In the genomic region with DNA sequence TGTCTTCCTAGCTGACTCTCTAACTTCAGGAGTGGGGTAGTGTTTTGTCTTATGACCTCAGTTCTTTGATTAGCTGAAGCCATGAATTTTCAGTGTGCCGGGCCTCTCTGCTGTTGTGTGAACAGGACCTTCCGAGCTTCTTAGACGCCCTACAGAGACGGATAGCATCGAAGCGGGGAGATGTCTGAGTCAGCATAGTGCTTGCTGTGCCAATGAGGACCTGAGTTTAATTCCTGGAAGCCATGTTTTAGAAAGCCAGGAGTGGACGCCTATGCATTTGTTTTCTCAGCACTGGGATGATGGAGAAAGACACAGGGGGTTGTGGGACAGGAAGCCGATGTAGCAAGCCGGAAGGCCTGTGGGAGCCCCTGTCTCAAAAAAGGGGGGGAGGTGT, we compare ENCODE assay signal across 9 mouse cellular contexts.
DNase-seq lines count a peak whose midpoint lies in the region; ATAC-seq lines count a peak whose summit lies in the region.
"Had no signal": no experiment of that assay in that cellular context is flagged by ENCODE, and none has a peak within 500 bp of the region (broad histone marks: within the 10 kb centered on the region; RNA-seq: fewer than 3 reads in every experiment).

No protein-coding gene starts in this region.

- no peaks in the 10 kb centered on the region for H3K36me3 ChIP-seq in kidney, embryonic 14.5 days (ENCODE audit: control insufficient read depth, insufficient read depth, low read length)
- H3K36me3 ChIP-seq in embryonic facial prominence, embryonic 12.5 days: no peaks in the 10 kb centered on the region
- H3K36me3 ChIP-seq in hindbrain, embryonic 13.5 days: no peaks in the 10 kb centered on the region
- no peaks in the 10 kb centered on the region for H3K36me3 ChIP-seq in midbrain, embryonic 16.5 days (ENCODE audit: control insufficient read depth, insufficient read depth, low read length)

- no peak for DNase-seq in kidney, postnatal 10 days
- DNase-seq in adrenal gland, adult 18-20 months (ENCODE audit: low spot score in 2 of 2): no peak
- DNase-seq in frontal cortex, postnatal 25 days (ENCODE audit: low spot score in 2 of 2): no peak

- H3K4me2 ChIP-seq in kidney, embryonic 14.5 days (replicated peaks; ENCODE audit: low read depth, low read length): no peak overlapping the region; the same call in 1 of the 2 replicates
- H3K4me2 ChIP-seq in embryonic facial prominence, embryonic 12.5 days (replicated peaks): no peak overlapping the region
- no peak overlapping the region for H3K4me2 ChIP-seq in hindbrain, embryonic 13.5 days
- H3K4me2 ChIP-seq in midbrain, embryonic 16.5 days (ENCODE audit: low read length): no peak overlapping the region

- no peaks in the 10 kb centered on the region for H3K9me3 ChIP-seq in kidney, embryonic 14.5 days (ENCODE audit: control insufficient read depth, low read length)
- H3K9me3 ChIP-seq in embryonic facial prominence, embryonic 12.5 days: no peaks in the 10 kb centered on the region
- no peaks in the 10 kb centered on the region for H3K9me3 ChIP-seq in hindbrain, embryonic 13.5 days
- H3K9me3 ChIP-seq in midbrain, embryonic 16.5 days (replicated peaks; ENCODE audit: control insufficient read depth, low read length, poor library complexity, severe bottlenecking): no peaks in the 10 kb centered on the region

- no peak overlapping the region for H3K4me3 ChIP-seq in kidney, embryonic 14.5 days (ENCODE audit: low read length)
- H3K4me3 ChIP-seq in embryonic facial prominence, embryonic 12.5 days: no peak overlapping the region
- no peak overlapping the region for H3K4me3 ChIP-seq in hindbrain, embryonic 13.5 days
- no peak overlapping the region for H3K4me3 ChIP-seq in midbrain, embryonic 16.5 days (ENCODE audit: low read depth, low read length)
- H3K4me3 ChIP-seq: layer of hippocampus, adult 2 months had no signal

- ATAC-seq in kidney, embryonic 14.5 days (ENCODE audit: low FRiP score, low TSS enrichment): no peak
- no peak for ATAC-seq in embryonic facial prominence, embryonic 12.5 days (ENCODE audit: insufficient number of reproducible peaks, insufficient read depth, low FRiP score, low TSS enrichment)
- ATAC-seq in hindbrain, embryonic 13.5 days (ENCODE audit: low FRiP score): peak; percentile 47; the same call in 1 of the 2 replicates
- ATAC-seq in midbrain, embryonic 16.5 days: peak; percentile 67; the same call in 1 of the 2 replicates
- ATAC-seq in erythroid progenitor cell, adult 5-6 weeks (replicated peaks; ENCODE audit: low FRiP score, poor library complexity, severe bottlenecking): no peak

- WGBS in kidney, embryonic 14.5 days: 49% methylated on average over 9 of the region's 9 CpGs
- 72% methylated on average over 9 of the region's 9 CpGs for WGBS in embryonic facial prominence, embryonic 12.5 days
- 46% methylated on average over 9 of the region's 9 CpGs for WGBS in hindbrain, embryonic 13.5 days
- WGBS in midbrain, embryonic 16.5 days: 44% methylated on average over 9 of the region's 9 CpGs

- peaks cover 39% of the 10 kb centered on the region for H3K4me1 ChIP-seq in kidney, embryonic 14.5 days (ENCODE audit: control insufficient read depth, insufficient read depth, low read length)
- peaks cover 37% of the 10 kb centered on the region for H3K4me1 ChIP-seq in embryonic facial prominence, embryonic 12.5 days
- peaks cover 37% of the 10 kb centered on the region for H3K4me1 ChIP-seq in hindbrain, embryonic 13.5 days (replicated peaks)
- H3K4me1 ChIP-seq in midbrain, embryonic 16.5 days (ENCODE audit: control insufficient read depth, insufficient read depth, low read length): peaks cover 23% of the 10 kb centered on the region

- H3K27ac ChIP-seq in kidney, embryonic 14.5 days (ENCODE audit: low read depth, low read length): peak overlapping the region; percentile 53
- peak overlapping the region; percentile 72 for H3K27ac ChIP-seq in embryonic facial prominence, embryonic 12.5 days
- peak overlapping the region; percentile 30; the same call in 1 of the 2 replicates for H3K27ac ChIP-seq in hindbrain, embryonic 13.5 days
- peak overlapping the region; percentile 85 for H3K27ac ChIP-seq in midbrain, embryonic 16.5 days (ENCODE audit: low read length)
- H3K27ac ChIP-seq: layer of hippocampus, adult 2 months had no signal

- no peak overlapping the region for H3K9ac ChIP-seq in kidney, embryonic 14.5 days (ENCODE audit: low read depth, low read length)
- H3K9ac ChIP-seq in embryonic facial prominence, embryonic 12.5 days: no peak overlapping the region
- H3K9ac ChIP-seq in hindbrain, embryonic 13.5 days: 0 out of 2 replicates have a peak overlapping the region, but pooled peaks have one; percentile 30
- no peak overlapping the region for H3K9ac ChIP-seq in midbrain, embryonic 16.5 days (ENCODE audit: low read depth, low read length)

- no peaks in the 10 kb centered on the region for H3K27me3 ChIP-seq in kidney, embryonic 14.5 days (ENCODE audit: control insufficient read depth, insufficient read depth, low read length)
- no peaks in the 10 kb centered on the region for H3K27me3 ChIP-seq in embryonic facial prominence, embryonic 12.5 days
- no peaks in the 10 kb centered on the region for H3K27me3 ChIP-seq in hindbrain, embryonic 13.5 days
- H3K27me3 ChIP-seq in midbrain, embryonic 16.5 days (ENCODE audit: control insufficient read depth, insufficient read depth, low read depth, low read length): no peaks in the 10 kb centered on the region

Comparison
In these comparisons a context has a peak if more than half of its experiments do, and no peak if none do; other contexts are left out.
1. ATAC-seq: peak in hindbrain, embryonic 13.5 days (single experiment) and midbrain, embryonic 16.5 days (single experiment); none in kidney, embryonic 14.5 days (single experiment), embryonic facial prominence, embryonic 12.5 days (single experiment) and erythroid progenitor cell, adult 5-6 weeks (single experiment).
2. H3K27ac ChIP-seq: peak in every context shown above with its lines; median percentile 85 in midbrain, embryonic 16.5 days; 72 in embryonic facial prominence, embryonic 12.5 days; 53 in kidney, embryonic 14.5 days; 30 in hindbrain, embryonic 13.5 days.